Mouse (Mus musculus) hindbrain, embryonic 13.5 days (tissue): Measurements from ENCODE around the gene Zfp704. TPM values are rescaled to one million over a fixed set of nuclear protein-coding genes. Genes with fewer than 3 reads are reported as not detected.
"Not testable (repeated sequence)": the region's sequence is repeated elsewhere in the genome, so short reads cannot be mapped to it uniquely, and the experiment has no call there.

ENCODE experiments used
- ATAC-seq: fragments of 200-750 bp; cut with Nextera tagmentation; 2 replicates; pipeline ENCODE4 v1.8.0; 2017; ENCODE audit warnings: moderate TSS enrichment; ENCODE audit not compliant: low FRiP score
- H3K27ac ChIP-seq: fragments of 300-500 bp; sonication (generic); 2 replicates; pipeline ENCODE4 v1.5.1; 2015; ENCODE audit warnings: inconsistent platforms, mild to moderate bottlenecking, moderate library complexity
- H3K27me3 ChIP-seq: fragments of 300-500 bp; sonication (generic); 2 replicates; pipeline ENCODE4 v1.6.1; 2015; ENCODE audit warnings: mild to moderate bottlenecking, inconsistent platforms
- H3K36me3 ChIP-seq: fragments of 300-500 bp; sonication (generic); 2 replicates; pipeline ENCODE4 v1.6.1; 2015; ENCODE audit warnings: mild to moderate bottlenecking, inconsistent platforms
- H3K4me1 ChIP-seq: fragments of 300-500 bp; sonication (generic); replicated peaks from 2 replicates; pipeline ENCODE4 v1.6.1; 2015; ENCODE audit warnings: inconsistent platforms
- H3K4me2 ChIP-seq: fragments of 300-500 bp; sonication (generic); 2 replicates; pipeline ENCODE4 v1.6.1; 2015; ENCODE audit warnings: inconsistent platforms, mild to moderate bottlenecking, moderate library complexity
- H3K4me3 ChIP-seq: fragments of 300-500 bp; sonication (generic); 2 replicates; pipeline ENCODE4 v1.5.1; 2015; ENCODE audit warnings: mild to moderate bottlenecking, inconsistent platforms
- H3K9ac ChIP-seq: fragments of 300-500 bp; sonication (generic); 2 replicates; pipeline ENCODE4 v1.6.1; 2015; ENCODE audit warnings: mild to moderate bottlenecking, inconsistent platforms
- H3K9me3 ChIP-seq: fragments of 300-500 bp; sonication (generic); 2 replicates; pipeline ENCODE4 v1.6.1; 2016; ENCODE audit warnings: inconsistent platforms
- WGBS: fragments of 180-500 bp; shearing (Covaris S2); methylation state at CpG from one replicate; pipeline ENCODE4 v1.1.7; 2015; 5-methylcytosine and 5-hydroxymethylcytosine counted together
- polyA plus RNA-seq: library from polyadenylated mRNA; unstranded; fragments of >200 nt; fragmentation: Nextera tagmentation; extraction: Ambion mirVana; gene quantifications from 2 replicates; pipeline ENCODE4 v1.2.1, GENCODE M21; 2015

Gene Zfp704
- polyA plus RNA-seq, 1 experiment from 2014 or later = 8.5 TPM

DNA sequence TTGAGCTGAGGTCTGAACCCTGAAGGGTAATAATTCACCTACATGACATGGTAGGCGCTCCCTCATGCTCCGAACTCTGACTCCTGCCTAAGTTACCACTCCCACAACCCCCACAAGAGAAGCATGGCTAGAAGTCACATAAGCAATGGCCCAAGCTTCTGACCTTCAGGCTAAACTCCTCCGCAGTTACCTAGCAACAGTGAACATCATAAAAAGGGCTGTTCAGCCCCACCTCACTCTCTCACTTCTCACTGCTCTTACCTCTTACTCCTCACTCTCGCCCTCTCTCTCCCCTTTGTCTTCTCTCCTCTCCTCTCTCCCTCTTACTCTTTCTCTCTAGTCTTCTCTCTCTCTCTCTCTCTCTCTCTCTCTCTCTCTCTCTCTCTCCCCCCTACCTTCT, 40.2 kb downstream of the Zfp704 start:
- not testable (repeated sequence) for H3K9ac ChIP-seq, ATAC-seq
- 88% methylated on average over 4 of the region's 4 CpGs for WGBS

GRCm38 (mm10) chr3:9568565-9569228, 41.2 kb downstream of the Zfp704 start:
- H3K4me3 ChIP-seq = no peak overlapping the region
- no peaks in the 10 kb centered on the region for H3K36me3 ChIP-seq
- no peaks in the 10 kb centered on the region for H3K9me3 ChIP-seq
- ATAC-seq = no peak
- no peak overlapping the region for H3K27ac ChIP-seq
- WGBS = 90% methylated on average over 10 of the region's 10 CpGs
- H3K4me2 ChIP-seq = no peak overlapping the region
- peaks cover 10% of the 10 kb centered on the region for H3K4me1 ChIP-seq
- no peaks in the 10 kb centered on the region for H3K27me3 ChIP-seq
- H3K9ac ChIP-seq = no peak overlapping the region

More for the DNA sequence above, 40.2 kb downstream of the Zfp704 start:
- H3K27ac ChIP-seq, H3K4me2 ChIP-seq, H3K4me3 ChIP-seq, H3K27me3 ChIP-seq, H3K9me3 ChIP-seq, H3K36me3 ChIP-seq: not testable (repeated sequence)
- peaks cover 17% of the 10 kb centered on the region for H3K4me1 ChIP-seq

DNA sequence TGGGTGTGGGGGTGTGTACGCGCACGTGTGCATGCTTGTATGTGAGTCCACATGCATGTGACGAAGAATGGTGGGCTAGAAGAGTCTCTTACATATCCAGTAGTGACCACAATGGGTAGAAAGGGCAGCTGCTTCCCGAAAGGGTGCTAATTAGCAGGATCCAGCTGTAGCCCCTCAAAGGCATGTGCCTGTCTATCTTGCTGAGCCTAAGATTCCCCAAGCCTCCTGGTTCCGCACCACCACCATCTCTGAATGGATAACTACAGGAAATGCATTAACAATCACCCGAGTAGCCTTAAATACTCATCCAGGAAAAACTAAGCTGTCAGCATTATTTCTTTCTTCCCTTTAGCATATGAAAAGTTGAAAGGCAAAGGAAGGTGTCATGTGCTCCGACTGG, 41.9 kb downstream of the Zfp704 start:
- Histone ChIP-seq H3K27ac (no peak overlapping the region), H3K4me2 (no peak overlapping the region), H3K36me3 (no peaks in the 10 kb centered on the region), H3K9ac (no peak overlapping the region), H3K9me3 (no peaks in the 10 kb centered on the region), H3K4me1 (peaks cover 10% of the 10 kb centered on the region), H3K27me3 (no peaks in the 10 kb centered on the region), H3K4me3 (no peak overlapping the region)
- WGBS = 63% methylated on average over 8 of the region's 8 CpGs
- 0 out of 2 replicates have a peak, but pooled peaks have one; percentile 28 for ATAC-seq

DNA sequence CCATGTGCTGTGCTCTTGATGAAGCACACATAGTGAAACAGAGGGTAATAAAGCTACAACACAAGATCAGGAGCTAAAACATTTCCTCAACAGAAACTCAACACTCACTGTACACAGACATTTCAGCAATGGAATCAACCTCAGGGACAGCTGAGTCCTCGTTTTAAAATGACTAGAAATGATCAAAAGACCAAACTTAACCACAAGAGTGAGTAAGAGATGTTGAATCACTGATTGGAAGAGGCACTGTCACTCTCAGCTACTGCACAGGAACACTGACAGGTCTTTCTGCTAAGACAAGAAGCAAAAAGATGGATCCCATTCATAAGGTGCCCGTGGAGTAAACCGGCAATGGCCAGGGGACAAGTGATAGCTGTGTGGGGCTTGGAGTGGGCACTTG, 43.1 kb downstream of the Zfp704 start:
- H3K4me3 ChIP-seq = no peak overlapping the region
- no peak for ATAC-seq
- H3K4me2 ChIP-seq = no peak overlapping the region
- no peak overlapping the region for H3K9ac ChIP-seq
- H3K27ac ChIP-seq = no peak overlapping the region
- peaks cover 15% of the 10 kb centered on the region for H3K4me1 ChIP-seq
- no peaks in the 10 kb centered on the region for H3K9me3 ChIP-seq
- 89% methylated on average over 3 of the region's 3 CpGs for WGBS
- H3K27me3 ChIP-seq = no peaks in the 10 kb centered on the region
- H3K36me3 ChIP-seq = no peaks in the 10 kb centered on the region

GRCm38 (mm10) chr3:9563562-9563961, 46.3 kb downstream of the Zfp704 start:
- H3K27ac ChIP-seq = no peak overlapping the region
- no peak for ATAC-seq
- H3K4me2 ChIP-seq = no peak overlapping the region
- no peaks in the 10 kb centered on the region for H3K9me3 ChIP-seq
- no peak overlapping the region for H3K4me3 ChIP-seq
- no peaks in the 10 kb centered on the region for H3K27me3 ChIP-seq
- peaks cover 18% of the 10 kb centered on the region for H3K4me1 ChIP-seq
- H3K9ac ChIP-seq = no peak overlapping the region
- no peaks in the 10 kb centered on the region for H3K36me3 ChIP-seq
- 66% methylated on average over 7 of the region's 7 CpGs for WGBS

GRCm38 (mm10) chr3:9562649-9563328, 47.1 kb downstream of the Zfp704 start:
- H3K4me1 ChIP-seq = peaks cover 13% of the 10 kb centered on the region
- no peaks in the 10 kb centered on the region for H3K27me3 ChIP-seq
- no peaks in the 10 kb centered on the region for H3K9me3 ChIP-seq
- no peak for ATAC-seq
- H3K9ac ChIP-seq = no peak overlapping the region
- H3K4me3 ChIP-seq = no peak overlapping the region
- 0 out of 2 replicates have a peak overlapping the region, but pooled peaks have one; percentile 46 for H3K27ac ChIP-seq
- H3K36me3 ChIP-seq = no peaks in the 10 kb centered on the region
- WGBS = 92% methylated on average over 11 of the region's 11 CpGs
- no peak overlapping the region for H3K4me2 ChIP-seq

DNA sequence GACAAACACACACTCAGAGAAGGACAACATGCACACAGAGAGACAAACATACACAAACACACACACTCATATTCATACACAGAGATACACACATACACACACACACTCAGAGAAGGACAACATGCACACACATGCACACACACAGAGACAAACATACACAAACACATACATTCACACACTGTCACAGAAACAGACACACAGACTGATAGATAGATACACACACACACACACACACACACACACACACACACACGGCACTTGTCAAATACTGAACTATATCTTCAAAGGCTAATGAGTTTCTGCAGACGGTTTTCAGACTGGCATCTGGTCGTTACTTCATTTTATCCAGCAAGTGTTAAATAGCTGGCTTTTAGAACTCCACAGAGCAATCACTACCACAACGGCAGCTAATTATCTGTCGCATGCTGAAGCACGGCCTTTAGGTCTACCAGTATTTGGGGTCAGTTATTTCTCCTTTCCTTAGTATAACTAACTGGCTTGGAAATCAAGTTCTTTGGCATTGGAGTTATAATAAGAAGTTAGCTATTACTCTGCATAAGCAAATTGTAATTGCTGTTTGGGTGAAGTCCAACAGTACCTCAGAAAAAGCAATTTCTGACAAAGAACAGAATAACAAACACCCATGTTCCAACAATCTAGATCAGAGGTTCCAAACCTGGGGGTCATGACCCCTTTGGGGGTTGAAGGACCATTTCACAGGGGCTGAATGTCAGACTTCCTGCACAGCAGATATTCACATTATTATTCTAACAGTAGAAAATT, 51.9 kb downstream of the Zfp704 start:
- H3K4me2 ChIP-seq = no peak overlapping the region
- H3K9me3 ChIP-seq = no peaks in the 10 kb centered on the region
- WGBS = 67% methylated on average over 6 of the region's 6 CpGs
- no peak for ATAC-seq
- no peak overlapping the region for H3K27ac ChIP-seq
- no peak overlapping the region for H3K9ac ChIP-seq
- peaks cover 15% of the 10 kb centered on the region for H3K4me1 ChIP-seq
- no peaks in the 10 kb centered on the region for H3K36me3 ChIP-seq
- no peaks in the 10 kb centered on the region for H3K27me3 ChIP-seq
- H3K4me3 ChIP-seq = no peak overlapping the region

DNA sequence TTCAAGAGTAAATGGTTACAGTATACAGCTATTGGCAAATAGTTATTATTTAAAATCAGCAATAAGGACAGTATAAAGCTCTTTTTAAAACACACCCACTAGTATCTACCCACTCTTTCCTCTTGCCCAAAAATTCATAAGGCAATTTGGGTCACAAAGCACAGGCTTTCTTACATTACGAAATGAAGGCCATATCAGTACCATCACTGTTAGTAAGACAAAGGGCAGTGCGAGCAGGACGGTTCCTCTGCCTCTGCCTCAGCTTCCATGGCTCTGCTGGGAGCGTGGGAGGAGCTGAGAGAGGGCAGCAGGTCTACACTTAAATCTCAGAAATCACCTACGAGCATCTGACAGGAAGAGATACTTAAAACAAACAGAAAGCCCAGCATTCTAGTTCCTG, 53.7 kb downstream of the Zfp704 start:
- Histone ChIP-seq H3K4me2 (no peak overlapping the region), H3K4me3 (no peak overlapping the region)
- 69% methylated on average over 5 of the region's 5 CpGs for WGBS

GRCm38 (mm10) chr3:9554916-9555315, 55.0 kb downstream of the Zfp704 start:
- Histone ChIP-seq H3K4me3 (no peak overlapping the region), H3K9me3 (no peaks in the 10 kb centered on the region), H3K36me3 (no peaks in the 10 kb centered on the region), H3K4me1 (peaks cover 23% of the 10 kb centered on the region), H3K27ac (no peak overlapping the region), H3K9ac (no peak overlapping the region), H3K27me3 (no peaks in the 10 kb centered on the region), H3K4me2 (no peak overlapping the region)
- ATAC-seq = no peak
- WGBS = 93% methylated on average over 6 of the region's 6 CpGs

More for the DNA sequence above, 53.7 kb downstream of the Zfp704 start:
- H3K27ac ChIP-seq = no peak overlapping the region
- no peaks in the 10 kb centered on the region for H3K9me3 ChIP-seq
- peaks cover 17% of the 10 kb centered on the region for H3K4me1 ChIP-seq
- H3K9ac ChIP-seq = no peak overlapping the region
- ATAC-seq = no peak
- no peaks in the 10 kb centered on the region for H3K27me3 ChIP-seq
- H3K36me3 ChIP-seq = no peaks in the 10 kb centered on the region

DNA sequence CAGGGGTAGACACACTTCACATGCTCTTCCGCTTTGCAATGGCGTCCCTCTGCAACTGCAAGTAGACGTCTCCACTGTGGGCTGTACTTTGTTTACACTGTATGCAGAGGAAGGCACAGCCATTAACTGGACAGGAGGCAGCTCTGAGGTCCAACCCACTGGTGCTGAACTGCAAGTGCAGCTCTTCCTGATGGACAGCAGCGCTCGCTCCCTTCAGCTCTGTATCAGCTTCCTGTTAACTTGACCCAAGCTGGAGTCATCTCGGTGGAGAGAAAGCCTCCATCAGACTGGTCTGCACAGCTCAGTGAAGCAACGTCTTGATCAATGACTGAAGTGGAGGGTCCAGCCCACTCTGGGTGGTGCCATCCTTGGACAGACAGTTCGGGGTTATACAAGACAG, 57.6 kb downstream of the Zfp704 start:
- Histone ChIP-seq H3K9me3 (no peaks in the 10 kb centered on the region), H3K27ac (no peak overlapping the region), H3K9ac (no peak overlapping the region), H3K4me2 (no peak overlapping the region), H3K36me3 (no peaks in the 10 kb centered on the region), H3K27me3 (no peaks in the 10 kb centered on the region), H3K4me1 (peaks cover 30% of the 10 kb centered on the region), H3K4me3 (no peak overlapping the region)
- no peak for ATAC-seq
- 77% methylated on average over 8 of the region's 8 CpGs for WGBS

- Histone ChIP-seq H3K9me3 (no peaks in the 10 kb centered on the region), H3K9ac (no peak overlapping the region), H3K4me3 (no peak overlapping the region), H3K4me1 (peaks cover 43% of the 10 kb centered on the region), H3K27ac (no peak overlapping the region), H3K27me3 (no peaks in the 10 kb centered on the region), H3K36me3 (no peaks in the 10 kb centered on the region), H3K4me2 (no peak overlapping the region)
- no peak for ATAC-seq
- 82% methylated on average over 1 of the region's 1 CpGs for WGBS
These were observed 59.0 kb downstream of the Zfp704 start for GRCm38 (mm10) chr3:9550930-9551329.

- ATAC-seq = no peak
- H3K4me2 ChIP-seq = no peak overlapping the region
- H3K9ac ChIP-seq = no peak overlapping the region
- H3K9me3 ChIP-seq = no peaks in the 10 kb centered on the region
- no peak overlapping the region for H3K27ac ChIP-seq
- H3K27me3 ChIP-seq = no peaks in the 10 kb centered on the region
- 86% methylated on average over 5 of the region's 5 CpGs for WGBS
- H3K4me1 ChIP-seq = peaks cover 49% of the 10 kb centered on the region
- no peaks in the 10 kb centered on the region for H3K36me3 ChIP-seq
- H3K4me3 ChIP-seq = no peak overlapping the region
These were observed 60.1 kb downstream of the Zfp704 start for GRCm38 (mm10) chr3:9549815-9550214.
